Mouse (Mus musculus) layer of hippocampus, adult 9-11 months (tissue): Measurements from ENCODE around the gene Sipa1l1.
"Not testable (repeated sequence)": the region's sequence is repeated elsewhere in the genome, so short reads cannot be mapped to it uniquely, and the experiment has no call there.

Experiments
- DNase-seq: peaks from one replicate; pipeline ENCODE4 v3.0.0; 2022

The Sipa1l1 gene

GRCm38 (mm10) chr12:82486829-82487560, 317.9 kb downstream of the Sipa1l1 start:
- no peak for DNase-seq

GRCm38 (mm10) chr12:82489093-82489492, 320.0 kb downstream of the Sipa1l1 start:
- no peak for DNase-seq

- no peak for DNase-seq
Measured at GRCm38 (mm10) chr12:82489621-82490020, 320.5 kb downstream of the Sipa1l1 start.

- DNase-seq, result no peak
Measured at GRCm38 (mm10) chr12:82492456-82492855, 323.3 kb downstream of the Sipa1l1 start.

- not testable (repeated sequence) for DNase-seq
Measured at GRCm38 (mm10) chr12:82493260-82493659, 324.1 kb downstream of the Sipa1l1 start.

- DNase-seq, result no peak
Measured at GRCm38 (mm10) chr12:82495936-82496335, 326.8 kb downstream of the Sipa1l1 start.

- DNase-seq, result peak; percentile 25
Measured at GRCm38 (mm10) chr12:82497866-82498631, 328.9 kb downstream of the Sipa1l1 start.

GRCm38 (mm10) chr12:82498701-82499100, 329.6 kb downstream of the Sipa1l1 start:
- DNase-seq, result no peak

GRCm38 (mm10) chr12:82499731-82500130, 330.6 kb downstream of the Sipa1l1 start:
- DNase-seq, result no peak
